Mouse (Mus musculus): Measurements from ENCODE around the gene Apoc3. TPM values are rescaled to one million over a fixed set of nuclear protein-coding genes. Genes with fewer than 3 reads are reported as not detected.

The Apoc3 gene
- total and polyA plus RNA-seq, 3 experiments: not detected

DNA sequence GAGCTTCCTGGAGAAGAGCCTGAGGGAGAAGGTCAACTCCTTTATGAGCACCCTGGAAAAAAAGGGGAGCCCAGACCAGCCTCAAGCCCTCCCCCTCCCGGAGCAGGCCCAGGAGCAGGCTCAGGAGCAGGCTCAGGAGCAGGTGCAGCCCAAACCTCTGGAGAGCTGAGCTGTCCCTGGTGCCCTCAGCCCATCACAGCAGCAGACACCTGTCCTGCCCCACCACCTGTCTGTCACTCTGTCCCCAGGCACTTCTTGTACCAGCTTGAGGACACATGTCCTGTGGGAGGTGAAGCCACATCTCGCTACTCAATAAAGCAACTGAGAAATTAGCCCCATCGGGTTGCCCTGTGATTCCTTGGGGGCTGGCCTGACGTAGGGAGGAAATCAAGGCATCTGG is 7.7 kb upstream of the Apoc3 start:
- peaks cover 28% of the 10 kb centered on the region for H3K27me3 ChIP-seq (replicated peaks)
- H3K79me2 ChIP-seq (replicated peaks; ENCODE audit: control insufficient read depth, extremely low read depth, insufficient read depth, poor library complexity, severe bottlenecking): no peaks in the 10 kb centered on the region; the same call in 1 of the 2 replicates
- no peak overlapping the region for H3K4me2 ChIP-seq (ENCODE audit: insufficient read depth, low read depth, poor library complexity, severe bottlenecking)
- H3K4me1 ChIP-seq (ENCODE audit: control insufficient read depth in 1 of 2, insufficient read depth in 2 of 2): no peaks in the 10 kb centered on the region; a peak in 2 of 4 replicates
- no peak for TF ChIP-seq SIN3A (IDR thresholded peaks at IDR 0.05; ENCODE audit: low read length)
- TF ChIP-seq SMC3 (IDR thresholded peaks at IDR 0.05; ENCODE audit: low read depth, low read length): no peak
- no peak for TF ChIP-seq MEF2A (IDR thresholded peaks at IDR 0.05; ENCODE audit: borderline replicate concordance, low read depth, low read length)
- TF ChIP-seq NRF1 (IDR thresholded peaks at IDR 0.05; ENCODE audit: low read depth, low read length): no peak
- TF ChIP-seq CTCF (conservative IDR thresholded peaks at IDR 0.05 in 1 of 2, IDR thresholded peaks at IDR 0.05 in 1 of 2; ENCODE audit: low read depth in 2 of 2, low read length in 2 of 2): no peak
- TF ChIP-seq TCF12 (IDR thresholded peaks at IDR 0.05; ENCODE audit: low read depth, low read length): no peak
- no peak for TF ChIP-seq UBTF (IDR thresholded peaks at IDR 0.05; ENCODE audit: low read depth, low read length)
- dilution Hi-C loops (cut with MboI; ENCODE audit: extremely low pct_ligation_motif_present, extremely low pct_unique_long_range_greater_than_20kb, low sequenced_read_pairs) (no loop called here), in situ Hi-C loops (cut with MboI; ENCODE audit: low pct_ligation_motif_present, low pct_unique_long_range_greater_than_20kb, low sequenced_read_pairs) (loop anchor here (10.0 kb wide), 1 partner anchor 248 kb away; no protein-coding TSS in a partner anchor)
- no peaks in the 10 kb centered on the region for H3K36me3 ChIP-seq (replicated peaks in 1 of 2; ENCODE audit: control insufficient read depth in 1 of 2, insufficient read depth in 1 of 2, low read length in 1 of 2)
- H3K27ac ChIP-seq (ENCODE audit: insufficient read depth, low read depth): no peak overlapping the region
- H3K4me3 ChIP-seq (replicated peaks in 1 of 3; ENCODE audit: low read depth in 2 of 3, low read length in 2 of 3, poor library complexity in 1 of 3): no peak overlapping the region
- no peaks in the 10 kb centered on the region for H3K9me3 ChIP-seq (replicated peaks; ENCODE audit: low read length)
- H3K9ac ChIP-seq (ENCODE audit: insufficient read depth, low read depth): no peak overlapping the region
- DNase-seq (ENCODE audit: extremely low read depth): no peak

GRCm38 (mm10) chr9:46241818-46242217 is 6.4 kb upstream of the Apoc3 start:
- Histone ChIP-seq H3K27me3 (replicated peaks) (peaks cover 28% of the 10 kb centered on the region), H3K79me2 (replicated peaks; ENCODE audit: control insufficient read depth, extremely low read depth, insufficient read depth, poor library complexity, severe bottlenecking) (no peaks in the 10 kb centered on the region), H3K27ac (ENCODE audit: insufficient read depth, low read depth) (no peak overlapping the region), H3K4me2 (ENCODE audit: insufficient read depth, low read depth, poor library complexity, severe bottlenecking) (no peak overlapping the region), H3K9me3 (replicated peaks; ENCODE audit: low read length) (no peaks in the 10 kb centered on the region), H3K4me3 (replicated peaks in 1 of 3; ENCODE audit: low read depth in 2 of 3, low read length in 2 of 3, poor library complexity in 1 of 3) (no peak overlapping the region), H3K36me3 (replicated peaks in 1 of 2; ENCODE audit: control insufficient read depth in 1 of 2, insufficient read depth in 1 of 2, low read length in 1 of 2) (no peaks in the 10 kb centered on the region), H3K4me1 (ENCODE audit: control insufficient read depth in 1 of 2, insufficient read depth in 2 of 2) (no peaks in the 10 kb centered on the region; a peak in 1 of 4 replicates), H3K9ac (ENCODE audit: insufficient read depth, low read depth) (no peak overlapping the region)
- DNase-seq (ENCODE audit: extremely low read depth): no peak
- TF ChIP-seq E2F4 (IDR thresholded peaks at IDR 0.05; ENCODE audit: insufficient replicate concordance, low read depth, low read length): no peak
- no peak for TF ChIP-seq SIN3A (IDR thresholded peaks at IDR 0.05; ENCODE audit: low read length)
- TF ChIP-seq NELFE (IDR thresholded peaks at IDR 0.05; ENCODE audit: low read depth, low read length): no peak
- TF ChIP-seq BHLHE40 (IDR thresholded peaks at IDR 0.05; ENCODE audit: low read depth, low read length): no peak
- no peak for TF ChIP-seq TCF12 (IDR thresholded peaks at IDR 0.05; ENCODE audit: low read depth, low read length)
- no peak for TF ChIP-seq RAD21 (IDR thresholded peaks at IDR 0.05; ENCODE audit: low read depth, low read length)
- TF ChIP-seq ETS1 (conservative IDR thresholded peaks at IDR 0.05; ENCODE audit: low read depth, low read length): no peak
- no peak for TF ChIP-seq PAX5 (IDR thresholded peaks at IDR 0.05; ENCODE audit: low read length)
- no peak for TF ChIP-seq CHD1 (IDR thresholded peaks at IDR 0.05; ENCODE audit: low read depth, low read length)
- no peak for TF ChIP-seq MEF2A (IDR thresholded peaks at IDR 0.05; ENCODE audit: borderline replicate concordance, low read depth, low read length)
- TF ChIP-seq GABPA (IDR thresholded peaks at IDR 0.05; ENCODE audit: insufficient replicate concordance, low read depth, low read length): no peak
- TF ChIP-seq ZMIZ1 (IDR thresholded peaks at IDR 0.05; ENCODE audit: low read depth, low read length): no peak
- TF ChIP-seq RCOR1 (conservative IDR thresholded peaks at IDR 0.05; ENCODE audit: low read depth, low read length): no peak
- TF ChIP-seq EP300 (IDR thresholded peaks at IDR 0.05; ENCODE audit: low read length): no peak
- no peak for TF ChIP-seq MAZ (IDR thresholded peaks at IDR 0.05; ENCODE audit: low read depth, low read length)
- TF ChIP-seq ELF1 (IDR thresholded peaks at IDR 0.05; ENCODE audit: low read depth, low read length): no peak
- TF ChIP-seq ZKSCAN1 (IDR thresholded peaks at IDR 0.05; ENCODE audit: borderline replicate concordance, low read depth, low read length): no peak
- dilution Hi-C loops (cut with MboI; ENCODE audit: extremely low pct_ligation_motif_present, extremely low pct_unique_long_range_greater_than_20kb, low sequenced_read_pairs): no loop called here
- in situ Hi-C loops (cut with MboI; ENCODE audit: low pct_ligation_motif_present, low pct_unique_long_range_greater_than_20kb, low sequenced_read_pairs): loop anchor here (10.0 kb wide), 1 partner anchor 247 kb away; no protein-coding TSS in a partner anchor

All from CH12.LX (cell line).